Mouse (Mus musculus) bone marrow, adult 2 months (tissue): ENCODE results near the gene Pcnx2.

Experiments used
- CTCF ChIP-seq: fragments of 200-500 bp; IDR thresholded peaks from 2 replicates; pipeline ENCODE4 v1.5.1; 2011; ENCODE audit warnings: low read length, control low read depth; ENCODE audit not compliant: control insufficient read depth, insufficient read depth
- POLR2A ChIP-seq: fragments of 200-500 bp; IDR thresholded peaks from 2 replicates; pipeline ENCODE4 v1.6.1; 2011; ENCODE audit warnings: low read depth, mild to moderate bottlenecking, control low read depth, low read length, borderline replicate concordance; ENCODE audit not compliant: control insufficient read depth

DNA sequence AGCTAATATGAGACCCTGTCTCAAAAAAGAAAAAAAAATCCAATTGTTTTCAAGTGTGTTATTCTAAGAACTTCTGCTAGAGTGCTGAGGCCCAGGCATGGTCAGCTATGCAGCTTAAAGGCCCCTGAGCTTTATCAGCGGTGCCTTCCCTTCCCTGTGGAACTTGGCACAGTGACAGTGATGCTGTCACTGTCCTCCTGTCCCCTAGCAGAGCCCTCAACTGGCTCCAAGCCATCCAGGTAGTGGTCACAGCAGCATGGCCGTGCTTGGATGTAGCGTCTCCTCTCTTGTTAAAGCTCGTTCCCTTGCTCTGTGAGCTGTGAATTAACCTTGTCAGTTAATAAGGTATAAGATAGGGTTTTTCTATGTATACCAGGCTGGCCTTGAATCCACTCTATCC lies 28.5 kb upstream of the Pcnx2 start:
- no peak for TF ChIP-seq CTCF
- no peak for TF ChIP-seq POLR2A
